Mouse (Mus musculus): ENCODE results near the gene Tspan5. TPM values are rescaled to one million over a fixed set of nuclear protein-coding genes. Genes with fewer than 3 reads are reported as not detected.

The Tspan5 gene
- total and polyA plus RNA-seq, 3 experiments = 28.1 to 35.1 TPM; not detected in 1

DNA sequence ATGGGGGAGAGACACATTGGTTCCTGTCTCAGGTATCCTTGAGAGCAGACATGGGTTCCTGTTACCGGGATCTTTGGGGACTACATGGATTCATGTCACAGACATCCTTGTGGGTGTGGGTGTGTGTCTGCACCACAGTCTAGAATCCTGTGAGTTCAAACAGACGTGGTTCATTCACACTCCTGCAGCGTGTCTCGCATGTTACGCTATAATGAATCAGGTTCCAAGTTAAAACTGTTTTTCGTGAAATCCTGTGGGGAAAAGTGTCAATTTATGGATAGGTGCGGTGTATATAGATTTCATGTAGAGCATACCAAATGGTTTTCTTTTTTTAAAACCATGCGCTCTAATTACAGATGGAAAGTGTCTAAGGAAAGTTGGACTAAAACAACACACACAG, 52.5 kb downstream of the Tspan5 start:
- TF ChIP-seq JUND (IDR thresholded peaks at IDR 0.05; ENCODE audit: low read depth, low read length) (no peak), TCF12 (IDR thresholded peaks at IDR 0.05; ENCODE audit: low read depth, low read length) (no peak), MXI1 (IDR thresholded peaks at IDR 0.05; ENCODE audit: low read depth, low read length) (no peak), EP300 (IDR thresholded peaks at IDR 0.05; ENCODE audit: low read depth in 1 of 2, low read length in 2 of 2) (no peak), MAZ (IDR thresholded peaks at IDR 0.05; ENCODE audit: low read depth, low read length) (no peak), CHD1 (IDR thresholded peaks at IDR 0.05; ENCODE audit: low read depth, low read length) (no peak), MAX (IDR thresholded peaks at IDR 0.05; ENCODE audit: low read length) (no peak), E2F4 (IDR thresholded peaks at IDR 0.05; ENCODE audit: borderline replicate concordance, low read depth, low read length) (no peak), ELF1 (IDR thresholded peaks at IDR 0.05; ENCODE audit: low read depth, low read length) (no peak), TAL1 (IDR thresholded peaks at IDR 0.05; ENCODE audit: low read length) (no peak), USF1 (IDR thresholded peaks at IDR 0.05; ENCODE audit: low read depth, low read length) (no peak), MYC (IDR thresholded peaks at IDR 0.05; ENCODE audit: low read depth, low read length) (no peak), POLR2AphosphoS5 (IDR thresholded peaks at IDR 0.05; ENCODE audit: borderline replicate concordance, low read depth, low read length) (no peak)
- Histone ChIP-seq H3K4me3 (ENCODE audit: control insufficient read depth in 1 of 2, insufficient read depth in 1 of 2, low read depth in 2 of 2, low read length in 2 of 2) (no peak overlapping the region), H3K36me3 (ENCODE audit: control insufficient read depth in 1 of 2, insufficient read depth in 2 of 2, low read length in 2 of 2) (no peaks in the 10 kb centered on the region; a peak in 1 of 4 replicates), H3K79me2 (ENCODE audit: control insufficient read depth, insufficient read depth, low read length, poor library complexity) (0 out of 2 replicates have a peak, but pooled peaks cover 1% of the 10 kb centered on the region), H3K4me1 (ENCODE audit: control insufficient read depth in 1 of 2, insufficient read depth in 2 of 2, low read length in 2 of 2) (peaks cover 0 to 3% of the 10 kb centered on the region in 2 experiments; a peak in 2 of 4 replicates), H3K27ac (ENCODE audit: control insufficient read depth, low read depth, low read length) (no peak overlapping the region), H3K27me3 (ENCODE audit: control insufficient read depth in 1 of 2, insufficient read depth in 2 of 2, low read length in 2 of 2) (no peaks in the 10 kb centered on the region), H3K9ac (ENCODE audit: control insufficient read depth, low read depth, low read length, poor library complexity, severe bottlenecking) (no peak overlapping the region), H3K9me3 (replicated peaks; ENCODE audit: insufficient read depth, low read length) (no peaks in the 10 kb centered on the region)
- no peak for DNase-seq (ENCODE audit: low read depth, low spot score)

DNA sequence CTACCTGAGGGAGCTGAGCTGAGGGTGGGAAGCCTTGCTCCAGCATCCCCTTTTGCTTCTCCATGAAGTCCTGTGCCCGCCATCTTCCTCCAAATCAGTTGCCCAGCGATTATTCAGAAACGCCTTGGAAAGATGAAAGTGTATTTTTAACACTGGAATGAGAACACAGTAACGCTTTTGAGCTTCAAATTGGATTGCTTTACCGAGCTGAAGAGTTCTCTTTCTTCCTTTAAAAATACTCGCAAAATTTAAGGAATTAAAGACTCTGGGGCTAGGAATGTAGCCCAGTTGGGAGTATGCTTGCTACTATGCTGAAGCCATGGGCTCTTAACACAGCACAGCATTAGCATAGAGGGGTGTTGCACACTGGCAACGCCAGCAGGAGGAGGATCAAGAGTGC, 54.0 kb downstream of the Tspan5 start:
- Histone ChIP-seq H3K27me3 (ENCODE audit: control insufficient read depth in 1 of 2, insufficient read depth in 2 of 2, low read length in 2 of 2) (no peaks in the 10 kb centered on the region), H3K36me3 (ENCODE audit: control insufficient read depth in 1 of 2, insufficient read depth in 2 of 2, low read length in 2 of 2) (no peaks in the 10 kb centered on the region; a peak in 1 of 4 replicates), H3K79me2 (ENCODE audit: control insufficient read depth, insufficient read depth, low read length, poor library complexity) (0 out of 2 replicates have a peak, but pooled peaks cover 1% of the 10 kb centered on the region), H3K4me1 (ENCODE audit: control insufficient read depth in 1 of 2, insufficient read depth in 2 of 2, low read length in 2 of 2) (peaks cover 0 to 4% of the 10 kb centered on the region in 2 experiments; a peak in 2 of 4 replicates), H3K9me3 (replicated peaks; ENCODE audit: insufficient read depth, low read length) (no peaks in the 10 kb centered on the region), H3K4me3 (ENCODE audit: control insufficient read depth in 1 of 2, insufficient read depth in 1 of 2, low read depth in 2 of 2, low read length in 2 of 2) (no peak overlapping the region), H3K9ac (ENCODE audit: control insufficient read depth, low read depth, low read length, poor library complexity, severe bottlenecking) (no peak overlapping the region), H3K27ac (ENCODE audit: control insufficient read depth, low read depth, low read length) (no peak overlapping the region)
- DNase-seq (ENCODE audit: low read depth, low spot score) = no peak
- TF ChIP-seq MYC (IDR thresholded peaks at IDR 0.05; ENCODE audit: low read depth, low read length) (no peak), POLR2AphosphoS2 (IDR thresholded peaks at IDR 0.05; ENCODE audit: low read length) (no peak), RAD21 (IDR thresholded peaks at IDR 0.05; ENCODE audit: low read depth, low read length) (no peak), UBTF (IDR thresholded peaks at IDR 0.05; ENCODE audit: borderline replicate concordance, insufficient read depth, low read depth, low read length) (no peak), CHD2 (IDR thresholded peaks at IDR 0.05; ENCODE audit: low read length) (no peak), E2F4 (IDR thresholded peaks at IDR 0.05; ENCODE audit: borderline replicate concordance, low read depth, low read length) (no peak), BHLHE40 (IDR thresholded peaks at IDR 0.05; ENCODE audit: borderline replicate concordance, low read depth, low read length) (no peak), ZNF384 (IDR thresholded peaks at IDR 0.05; ENCODE audit: low read depth, low read length) (no peak), ELF1 (IDR thresholded peaks at IDR 0.05; ENCODE audit: low read depth, low read length) (no peak)

Data from MEL (cell line).